ENCODE assay signal across 8 mouse cellular contexts in the genomic region with DNA sequence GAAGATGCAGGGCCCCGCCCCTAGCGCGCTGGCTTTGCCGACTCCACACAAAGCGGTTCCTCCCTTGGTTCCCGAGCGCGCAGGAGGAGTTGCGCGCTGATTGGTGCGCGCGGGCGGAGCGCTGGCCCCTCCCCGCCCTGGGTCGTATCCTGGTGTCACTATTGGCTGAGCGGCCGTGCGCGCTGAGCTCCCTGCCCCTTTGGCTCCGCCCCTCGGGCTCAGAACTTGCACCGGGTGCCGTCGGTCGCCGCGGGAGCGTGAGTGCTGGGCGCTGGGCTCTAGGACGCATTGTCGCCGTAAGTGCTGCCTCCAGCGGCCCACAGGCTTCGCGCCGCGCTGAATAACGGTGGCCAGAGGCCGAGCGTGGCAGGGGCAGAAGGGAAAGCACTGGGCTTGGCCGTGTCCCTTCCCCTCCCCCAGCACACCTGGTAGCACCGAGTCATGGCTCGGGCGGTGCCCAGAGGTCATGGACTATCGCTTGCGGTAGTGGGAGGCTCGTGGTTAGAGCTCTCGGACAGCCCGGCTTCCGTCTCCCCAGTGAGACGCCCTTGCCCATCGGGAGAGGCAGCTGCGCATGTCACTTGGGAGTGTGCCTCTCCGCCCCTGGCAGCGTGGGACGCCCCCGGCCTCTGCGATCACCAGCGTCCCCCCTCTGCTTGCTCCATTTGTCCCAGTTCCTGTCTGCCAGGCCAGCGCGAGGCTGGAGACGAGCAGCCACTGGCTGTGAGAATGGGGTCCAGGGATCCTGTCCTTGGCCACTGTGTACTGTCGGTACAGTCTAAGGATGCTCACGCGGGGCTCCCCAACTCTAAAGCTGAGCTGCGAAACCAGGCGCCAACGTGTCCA. TPM values are rescaled to one million over a fixed set of nuclear protein-coding genes. Genes with fewer than 3 reads are reported as not detected.
A peak's percentile ranks its signal among the peaks of the same experiment; 100 is the strongest.
DNase-seq lines count a peak whose midpoint lies in the region; ATAC-seq and TF ChIP-seq lines count a peak whose summit lies in the region.

A gene (plus strand): TSS at position 208 of the 846 bp plus-strand sequence.

- no peak for TF ChIP-seq CTCF in cortical plate, adult 2 months (IDR thresholded peaks at IDR 0.05; ENCODE audit: extremely low read depth, insufficient read depth, low read length)

- peaks cover 9% of the 10 kb centered on the region; the same call in 1 of the 2 replicates for H3K9me3 ChIP-seq in megakaryocyte, embryonic 14.5 days

- ATAC-seq in activated CD4-positive, CD25-positive, alpha-beta regulatory T cell, adult 4 months = peak; percentile 99

- peak; percentile 93 to 95 for DNase-seq in gastrocnemius, adult 8-10 months (ENCODE audit: low spot score in 2 of 2)
- DNase-seq in hindlimb bud, embryonic 11.5 days (ENCODE audit: extremely low spot score, low read depth, low spot score) = peak; percentile 86
- DNase-seq in left cerebral cortex, adult 8-10 months (ENCODE audit: low spot score in 2 of 2) = peak; percentile 83 to 94
- DNase-seq in right cerebral cortex, postnatal 10 days (ENCODE audit: low spot score in 2 of 2) = peak; percentile 96
- DNase-seq in urinary bladder, postnatal 25 days (ENCODE audit: low spot score) = peak; percentile 86

- H3K4me3 ChIP-seq in cortical plate, adult 2 months (ENCODE audit: insufficient read depth, low read length) = peak within 1 kb of the TSS; percentile 83
- H3K4me3 ChIP-seq in megakaryocyte, embryonic 14.5 days (replicated peaks) = peak within 1 kb of the TSS; percentile 99

- peaks cover 2% of the 10 kb centered on the region for H3K27me3 ChIP-seq in megakaryocyte, embryonic 14.5 days (replicated peaks)

- H3K4me1 ChIP-seq in cortical plate, adult 2 months (ENCODE audit: control insufficient read depth, insufficient read depth, low read length) = no peaks in the 10 kb centered on the region
- H3K4me1 ChIP-seq in megakaryocyte, embryonic 14.5 days = peaks cover 33% of the 10 kb centered on the region

- H3K27ac ChIP-seq in cortical plate, adult 2 months (ENCODE audit: insufficient read depth, low read length) = peak within 1 kb of the TSS; percentile 52; the same call in 1 of the 2 replicates

- TF ChIP-seq POLR2A in cortical plate, adult 2 months (IDR thresholded peaks at IDR 0.05; ENCODE audit: extremely low read depth, insufficient read depth, low read length) = peak; percentile 51; the same call in 1 of the 2 replicates

- no peaks in the 10 kb centered on the region for H3K36me3 ChIP-seq in megakaryocyte, embryonic 14.5 days (replicated peaks; ENCODE audit: low read length)

RNA-seq across cellular contexts. Expression of the gene that starts here (rescaled TPM):
- 1 to 10 TPM; 5.0 to 6.2 TPM for polyA plus RNA-seq in activated CD4-positive, CD25-positive, alpha-beta regulatory T cell, adult 4 months (2017; shearing (Covaris generic))
- polyA plus RNA-seq in cortical plate, adult 2 months (2012; rRNA removed) = 21.1 and 22.8 TPM in 2 replicates
- total RNA-seq in gastrocnemius, adult 8-10 months (2022) = 100 to 1,000 TPM; 151 to 195 (median 168) TPM
- 10 to 100 TPM; 18.8 to 22.2 (median 20.4) TPM for total RNA-seq in left cerebral cortex, adult 8-10 months (2022)
- 2.0 and 5.2 TPM in 2 replicates for polyA plus RNA-seq in megakaryocyte, embryonic 14.5 days (2012; ENCODE audit: insufficient read depth, low replicate concordance)

Comparison
In these comparisons a context has a peak if more than half of its experiments do, and no peak if none do; other contexts are left out.
1. Peak in every context shown above with its lines: DNase-seq, ATAC-seq, H3K4me3 ChIP-seq and H3K27ac ChIP-seq.
2. RNA of the gene that starts here (total RNA-seq): 151 to 195 TPM in gastrocnemius, adult 8-10 months; 18.8 to 22.2 TPM in left cerebral cortex, adult 8-10 months; every median in the first group is over 4 times any median in the second.